Mouse (Mus musculus) WW6 (cell line): ENCODE data around the gene Naglu.
"Not testable (repeated sequence)": the region's sequence is repeated elsewhere in the genome, so short reads cannot be mapped to it uniquely, and the experiment has no call there.

Experiments
- DNase-seq: peaks from one replicate; pipeline ENCODE4 v3.0.0-alpha.2; 2013; ENCODE audit warnings: low read depth, low spot score

Naglu gene

DNA sequence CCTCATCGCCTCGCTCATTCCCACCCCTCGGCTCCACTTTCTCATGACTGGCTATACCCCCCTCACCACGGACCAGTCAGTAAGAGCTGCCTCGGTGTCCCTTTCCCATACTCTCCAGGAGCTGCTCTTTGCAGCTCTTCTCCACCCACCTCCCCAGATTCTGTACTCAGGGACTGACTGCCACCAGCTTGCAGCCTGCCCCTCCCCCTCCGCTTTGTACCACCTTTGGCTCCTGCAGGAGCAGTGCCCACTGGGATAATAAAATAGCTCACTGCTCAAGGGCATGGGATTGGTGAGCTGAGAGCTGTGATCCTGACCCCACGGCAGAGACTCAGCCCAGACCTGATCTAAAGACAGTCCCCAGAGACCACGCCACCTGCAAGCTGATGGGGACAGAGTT is 54.7 kb downstream of the Naglu start:
- DNase-seq = not testable (repeated sequence)

DNA sequence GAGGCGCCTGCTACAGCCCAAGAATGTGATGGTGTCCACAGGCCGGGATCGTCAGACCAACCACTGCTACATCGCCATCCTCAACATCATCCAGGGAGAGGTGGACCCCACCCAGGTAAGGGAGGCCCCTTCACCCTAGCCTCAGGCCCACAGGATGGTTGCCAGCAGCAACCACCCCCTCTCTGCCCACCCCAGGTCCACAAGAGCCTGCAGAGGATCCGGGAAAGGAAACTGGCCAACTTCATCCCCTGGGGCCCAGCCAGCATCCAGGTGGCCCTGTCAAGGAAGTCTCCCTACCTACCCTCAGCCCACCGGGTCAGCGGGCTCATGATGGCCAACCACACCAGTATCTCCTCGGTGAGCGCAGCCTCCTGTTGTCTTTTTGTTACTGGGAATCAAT is 55.2 kb downstream of the Naglu start:
- DNase-seq = not testable (repeated sequence)

DNA sequence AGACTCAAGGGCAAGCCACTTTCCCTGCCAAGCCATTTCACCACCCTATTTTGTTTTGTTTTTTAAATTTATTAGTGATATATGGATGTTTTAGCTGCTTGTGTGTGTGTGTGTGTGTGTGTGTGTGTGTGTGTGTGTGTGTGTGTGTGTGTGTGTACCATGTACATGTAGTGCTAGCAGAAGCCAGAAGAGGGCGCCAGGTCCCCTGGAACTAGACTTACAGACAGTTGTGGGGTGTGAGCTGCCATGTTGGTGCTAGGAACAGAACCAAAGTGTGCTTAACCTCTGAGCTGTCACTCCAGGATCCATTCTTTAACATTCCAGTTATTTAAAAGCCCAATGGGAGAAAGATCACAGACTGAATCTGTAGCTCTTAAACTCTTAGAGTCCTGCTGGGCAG is 57.3 kb downstream of the Naglu start:
- no peak for DNase-seq
